23 mouse cellular contexts compared by ENCODE assay signal in genomic region chr6:141347870-141348269, GRCm38 (mm10).
A peak's percentile ranks its signal among the peaks of the same experiment; 100 is the strongest.
DNase-seq lines count a peak whose midpoint lies in the region; ATAC-seq and TF ChIP-seq lines count a peak whose summit lies in the region.
"Had no signal": no experiment of that assay in that cellular context is flagged by ENCODE, and none has a peak within 500 bp of the region (broad histone marks: within the 10 kb centered on the region; RNA-seq: fewer than 3 reads in every experiment).

No protein-coding gene starts in this region.

- no peaks in the 10 kb centered on the region for H3K4me1 ChIP-seq in heart, embryonic 11.5 days (ENCODE audit: control insufficient read depth, insufficient read depth, low read length)
- no peaks in the 10 kb centered on the region; the same call in 1 of the 2 replicates for H3K4me1 ChIP-seq in liver, embryonic 16.5 days (ENCODE audit: control insufficient read depth, low read depth, low read length)
- no peaks in the 10 kb centered on the region for H3K4me1 ChIP-seq in intestine, postnatal 0 days (replicated peaks; ENCODE audit: control insufficient read depth, insufficient read depth, low read length)
- H3K4me1 ChIP-seq: forebrain, embryonic 10.5 days; forebrain, embryonic 13.5 days; hindbrain, embryonic 10.5 days; hindbrain, embryonic 13.5 days had no signal

- no peak overlapping the region for H3K27ac ChIP-seq in heart, embryonic 11.5 days (ENCODE audit: low read depth, low read length)
- peak overlapping the region; percentile 29; the same call in 1 of the 2 replicates for H3K27ac ChIP-seq in liver, embryonic 16.5 days (ENCODE audit: low read length)
- no peak overlapping the region for H3K27ac ChIP-seq in intestine, postnatal 0 days (ENCODE audit: low read depth, low read length)
- H3K27ac ChIP-seq: forebrain, embryonic 10.5 days; forebrain, embryonic 13.5 days; heart, embryonic 15.5 days; hindbrain, embryonic 10.5 days; hindbrain, embryonic 13.5 days had no signal

- H3K27me3 ChIP-seq in heart, embryonic 11.5 days (ENCODE audit: control insufficient read depth, insufficient read depth, low read length), result no peaks in the 10 kb centered on the region
- no peaks in the 10 kb centered on the region for H3K27me3 ChIP-seq in liver, embryonic 16.5 days (ENCODE audit: control insufficient read depth, insufficient read depth, low read depth, low read length)
- no peaks in the 10 kb centered on the region for H3K27me3 ChIP-seq in intestine, postnatal 0 days (replicated peaks; ENCODE audit: control insufficient read depth, insufficient read depth, low read length)
- H3K27me3 ChIP-seq: forebrain, embryonic 13.5 days; heart, embryonic 12.5 days; heart, embryonic 15.5 days; hindbrain, embryonic 13.5 days had no signal

- no peak for TF ChIP-seq CTCF in intestine, postnatal 0 days (IDR thresholded peaks at IDR 0.05; ENCODE audit: low read depth)

- no peak for ATAC-seq in heart, embryonic 11.5 days (replicated peaks; ENCODE audit: insufficient number of reproducible peaks, low FRiP score, low TSS enrichment)
- peak; percentile 74 for ATAC-seq in liver, embryonic 16.5 days (ENCODE audit: low read depth)
- peak; percentile 60 for ATAC-seq in intestine, postnatal 0 days
- ATAC-seq: activated CD4-positive, CD25-positive, alpha-beta regulatory T cell, adult 4 months; forebrain, embryonic 13.5 days; forebrain, embryonic 16.5 days had no signal

- H3K9ac ChIP-seq in heart, embryonic 11.5 days (ENCODE audit: low read depth, low read length), result no peak overlapping the region
- H3K9ac ChIP-seq in liver, embryonic 16.5 days (ENCODE audit: low read depth, low read length), result no peak overlapping the region
- no peak overlapping the region for H3K9ac ChIP-seq in intestine, postnatal 0 days (ENCODE audit: low read depth, low read length)
- H3K9ac ChIP-seq: forebrain, embryonic 13.5 days; heart, embryonic 12.5 days; heart, embryonic 15.5 days; hindbrain, embryonic 13.5 days had no signal

- H3K9me3 ChIP-seq in heart, embryonic 11.5 days (replicated peaks; ENCODE audit: control insufficient read depth, low read length), result no peaks in the 10 kb centered on the region
- H3K9me3 ChIP-seq in liver, embryonic 16.5 days (replicated peaks; ENCODE audit: control insufficient read depth, low read length), result no peaks in the 10 kb centered on the region
- no peaks in the 10 kb centered on the region for H3K9me3 ChIP-seq in intestine, postnatal 0 days (ENCODE audit: control insufficient read depth)
- H3K9me3 ChIP-seq: forebrain, embryonic 10.5 days; forebrain, embryonic 13.5 days; heart, embryonic 12.5 days; heart, embryonic 15.5 days; hindbrain, embryonic 10.5 days; hindbrain, embryonic 13.5 days had no signal

- no peak overlapping the region for H3K4me3 ChIP-seq in heart, embryonic 11.5 days (ENCODE audit: low read depth, low read length)
- no peak overlapping the region for H3K4me3 ChIP-seq in liver, embryonic 16.5 days (ENCODE audit: low read depth, low read length)
- H3K4me3 ChIP-seq in intestine, postnatal 0 days (ENCODE audit: low read depth, low read length), result no peak overlapping the region
- H3K4me3 ChIP-seq: forebrain, embryonic 10.5 days; forebrain, embryonic 13.5 days; heart, embryonic 12.5 days; heart, embryonic 15.5 days; hindbrain, embryonic 10.5 days; hindbrain, embryonic 13.5 days had no signal

- H3K36me3 ChIP-seq in heart, embryonic 11.5 days (ENCODE audit: control insufficient read depth, insufficient read depth, low read length), result no peaks in the 10 kb centered on the region
- no peaks in the 10 kb centered on the region for H3K36me3 ChIP-seq in liver, embryonic 16.5 days (ENCODE audit: control insufficient read depth, insufficient read depth)
- H3K36me3 ChIP-seq in intestine, postnatal 0 days (ENCODE audit: control insufficient read depth, insufficient read depth), result no peaks in the 10 kb centered on the region
- H3K36me3 ChIP-seq: forebrain, embryonic 10.5 days; heart, embryonic 12.5 days; heart, embryonic 15.5 days; hindbrain, embryonic 10.5 days; hindbrain, embryonic 13.5 days had no signal

- H3K4me2 ChIP-seq in heart, embryonic 11.5 days, result no peak overlapping the region
- no peak overlapping the region for H3K4me2 ChIP-seq in liver, embryonic 16.5 days (ENCODE audit: low read depth, low read length)
- H3K4me2 ChIP-seq in intestine, postnatal 0 days (replicated peaks; ENCODE audit: low read depth), result no peak overlapping the region; the same call in 1 of the 2 replicates
- H3K4me2 ChIP-seq: forebrain, embryonic 13.5 days; heart, embryonic 12.5 days; heart, embryonic 15.5 days; hindbrain, embryonic 13.5 days had no signal

- peak; percentile 50 for DNase-seq in heart, adult 11 months
- no peak for DNase-seq in liver
- DNase-seq in kidney, adult 18-20 months, result no peak
- DNase-seq in cerebellum, adult 11-12 months, result no peak
- DNase-seq: adrenal gland, adult 8-10 months; adrenal gland, postnatal 25 days; cerebellum, adult 18-20 months; cerebellum, adult 9-10 months; cerebellum, postnatal 14 days; gastrocnemius, postnatal 36 days; heart, postnatal 10 days; heart, postnatal 36 days had no signal

- WGBS in heart, embryonic 11.5 days (ENCODE audit: insufficient replicate concordance), result 31% methylated on average over 4 of the region's 4 CpGs
- WGBS in liver, embryonic 16.5 days (ENCODE audit: insufficient replicate concordance), result 34% methylated on average over 4 of the region's 4 CpGs
- WGBS in intestine, postnatal 0 days, result 23% methylated on average over 4 of the region's 4 CpGs
